Mouse (Mus musculus): ENCODE measurements around the gene Ddi2. TPM values are rescaled to one million over a fixed set of nuclear protein-coding genes. Genes with fewer than 3 reads are reported as not detected.
A peak's percentile ranks its signal among the peaks of the same experiment; 100 is the strongest.

Ddi2 gene
- polyA plus RNA-seq, 1 experiment from 2014 or later = 16.8 TPM

GRCm38 (mm10) chr4:141705331-141705730 is 17.9 kb downstream of the Ddi2 start:
- Histone ChIP-seq H3K27me3 (replicated peaks; ENCODE audit: insufficient read depth, low read length) (no peaks in the 10 kb centered on the region), H3K27ac (ENCODE audit: low read length) (no peak overlapping the region), H3K4me2 (replicated peaks; ENCODE audit: low read depth, low read length) (no peak overlapping the region), H3K9me3 (ENCODE audit: low read length) (no peaks in the 10 kb centered on the region), H3K4me3 (ENCODE audit: low read depth, low read length) (no peak overlapping the region), H3K9ac (replicated peaks; ENCODE audit: low read depth) (no peak overlapping the region), H3K36me3 (ENCODE audit: insufficient read depth, low read length) (peaks cover 60% of the 10 kb centered on the region), H3K4me1 (ENCODE audit: insufficient read depth, low read depth, low read length) (no peaks in the 10 kb centered on the region)
- TF ChIP-seq CTCF (IDR thresholded peaks at IDR 0.05) = no peak
- TF ChIP-seq EP300 (IDR thresholded peaks at IDR 0.05) = no peak
- WGBS = 80% methylated on average over 4 of the region's 4 CpGs
- ATAC-seq = peak; percentile 59
- peak; percentile 50 for DNase-seq (ENCODE audit: low spot score)

DNA sequence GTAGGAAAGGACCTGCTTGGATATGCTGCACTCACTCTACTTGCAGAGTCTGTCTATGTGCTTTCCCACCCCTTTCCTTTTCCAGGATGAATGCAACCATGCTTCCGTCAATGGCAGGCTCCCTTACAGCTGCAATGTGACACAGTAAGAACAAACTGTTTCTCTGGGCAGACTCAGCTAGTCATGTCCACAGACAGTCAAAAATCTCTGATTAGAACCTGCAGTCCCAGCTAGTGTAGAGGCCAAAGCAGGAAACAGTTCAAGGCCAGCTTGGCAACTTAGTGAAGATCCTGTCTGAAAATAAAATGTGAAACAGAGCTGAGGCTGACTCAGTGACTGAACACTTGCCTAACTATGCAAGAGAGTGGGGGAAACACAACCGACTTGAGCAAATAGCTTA is 18.6 kb downstream of the Ddi2 start:
- H3K36me3 ChIP-seq (ENCODE audit: insufficient read depth, low read length) = peaks cover 60% of the 10 kb centered on the region
- WGBS = 88% methylated on average over 2 of the region's 2 CpGs
- H3K9me3 ChIP-seq (ENCODE audit: low read length) = no peaks in the 10 kb centered on the region
- no peak overlapping the region for H3K27ac ChIP-seq (ENCODE audit: low read length)
- H3K4me1 ChIP-seq (ENCODE audit: insufficient read depth, low read depth, low read length) = no peaks in the 10 kb centered on the region
- no peak overlapping the region for H3K4me2 ChIP-seq (replicated peaks; ENCODE audit: low read depth, low read length)
- ATAC-seq = no peak
- no peak overlapping the region for H3K9ac ChIP-seq (replicated peaks; ENCODE audit: low read depth)
- H3K4me3 ChIP-seq (ENCODE audit: low read depth, low read length) = no peak overlapping the region
- H3K27me3 ChIP-seq (replicated peaks; ENCODE audit: insufficient read depth, low read length) = no peaks in the 10 kb centered on the region
- no peak for TF ChIP-seq EP300 (IDR thresholded peaks at IDR 0.05)
- no peak for TF ChIP-seq CTCF (IDR thresholded peaks at IDR 0.05)
- DNase-seq (ENCODE audit: low spot score) = no peak

DNA sequence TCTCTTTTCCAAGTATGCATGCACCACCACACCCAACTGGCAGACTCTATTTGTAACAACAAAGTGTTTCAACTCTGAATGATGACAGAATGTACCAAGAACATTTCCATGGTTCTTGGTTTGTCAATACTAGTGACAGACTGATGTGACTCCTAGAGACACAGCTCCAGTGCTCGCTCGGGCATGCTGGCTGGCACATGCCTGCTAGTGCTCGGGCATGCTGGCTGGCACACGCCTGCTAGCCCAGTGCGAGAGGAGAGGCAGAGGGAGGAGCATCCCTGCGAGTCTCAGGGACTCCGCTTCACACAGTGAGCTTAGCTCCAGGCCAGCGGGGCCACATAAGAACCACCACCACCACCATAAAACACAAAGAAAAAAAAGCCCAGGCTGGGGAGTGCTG is 28.5 kb downstream of the Ddi2 start:
- DNase-seq (ENCODE audit: low spot score) (no peak), ATAC-seq (no peak)
- Histone ChIP-seq H3K27ac (ENCODE audit: low read length) (no peak overlapping the region), H3K4me3 (ENCODE audit: low read depth, low read length) (no peak overlapping the region), H3K4me1 (ENCODE audit: insufficient read depth, low read depth, low read length) (no peaks in the 10 kb centered on the region), H3K9ac (replicated peaks; ENCODE audit: low read depth) (no peak overlapping the region), H3K27me3 (replicated peaks; ENCODE audit: insufficient read depth, low read length) (no peaks in the 10 kb centered on the region), H3K4me2 (replicated peaks; ENCODE audit: low read depth, low read length) (no peak overlapping the region), H3K9me3 (ENCODE audit: low read length) (no peaks in the 10 kb centered on the region), H3K36me3 (ENCODE audit: insufficient read depth, low read length) (peaks cover 57% of the 10 kb centered on the region; the same call in 1 of the 2 replicates)
- TF ChIP-seq EP300 (IDR thresholded peaks at IDR 0.05) = no peak
- TF ChIP-seq CTCF (IDR thresholded peaks at IDR 0.05) = no peak
- 96% methylated on average over 8 of the region's 8 CpGs for WGBS

- WGBS = 84% methylated on average over 8 of the region's 8 CpGs
- Histone ChIP-seq H3K27me3 (replicated peaks; ENCODE audit: insufficient read depth, low read length) (no peaks in the 10 kb centered on the region), H3K27ac (ENCODE audit: low read length) (no peak overlapping the region), H3K36me3 (ENCODE audit: insufficient read depth, low read length) (peaks cover 54% of the 10 kb centered on the region; the same call in 1 of the 2 replicates), H3K9me3 (ENCODE audit: low read length) (no peaks in the 10 kb centered on the region), H3K9ac (replicated peaks; ENCODE audit: low read depth) (no peak overlapping the region), H3K4me1 (ENCODE audit: insufficient read depth, low read depth, low read length) (no peaks in the 10 kb centered on the region), H3K4me2 (replicated peaks; ENCODE audit: low read depth, low read length) (no peak overlapping the region), H3K4me3 (ENCODE audit: low read depth, low read length) (no peak overlapping the region)
- no peak for DNase-seq (ENCODE audit: low spot score)
- TF ChIP-seq CTCF (IDR thresholded peaks at IDR 0.05) = no peak
- TF ChIP-seq EP300 (IDR thresholded peaks at IDR 0.05) = no peak
- no peak for ATAC-seq
Measured at GRCm38 (mm10) chr4:141688505-141688904, 34.7 kb downstream of the Ddi2 start.

- no peaks in the 10 kb centered on the region for H3K9me3 ChIP-seq (ENCODE audit: low read length)
- H3K4me1 ChIP-seq (ENCODE audit: insufficient read depth, low read depth, low read length) = peaks cover 5% of the 10 kb centered on the region; the same call in 1 of the 2 replicates
- no peak overlapping the region for H3K27ac ChIP-seq (ENCODE audit: low read length)
- ATAC-seq (no peak), DNase-seq (ENCODE audit: low spot score) (no peak)
- peaks cover 38% of the 10 kb centered on the region; the same call in 1 of the 2 replicates for H3K36me3 ChIP-seq (ENCODE audit: insufficient read depth, low read length)
- no peak overlapping the region for H3K4me3 ChIP-seq (ENCODE audit: low read depth, low read length)
- no peak overlapping the region for H3K4me2 ChIP-seq (replicated peaks; ENCODE audit: low read depth, low read length)
- no peaks in the 10 kb centered on the region for H3K27me3 ChIP-seq (replicated peaks; ENCODE audit: insufficient read depth, low read length)
- 74% methylated on average over 8 of the region's 8 CpGs for WGBS
- TF ChIP-seq EP300 (IDR thresholded peaks at IDR 0.05) = no peak
- no peak for TF ChIP-seq CTCF (IDR thresholded peaks at IDR 0.05)
- H3K9ac ChIP-seq (replicated peaks; ENCODE audit: low read depth) = no peak overlapping the region
Measured at GRCm38 (mm10) chr4:141686525-141686924, 36.7 kb downstream of the Ddi2 start.

DNA sequence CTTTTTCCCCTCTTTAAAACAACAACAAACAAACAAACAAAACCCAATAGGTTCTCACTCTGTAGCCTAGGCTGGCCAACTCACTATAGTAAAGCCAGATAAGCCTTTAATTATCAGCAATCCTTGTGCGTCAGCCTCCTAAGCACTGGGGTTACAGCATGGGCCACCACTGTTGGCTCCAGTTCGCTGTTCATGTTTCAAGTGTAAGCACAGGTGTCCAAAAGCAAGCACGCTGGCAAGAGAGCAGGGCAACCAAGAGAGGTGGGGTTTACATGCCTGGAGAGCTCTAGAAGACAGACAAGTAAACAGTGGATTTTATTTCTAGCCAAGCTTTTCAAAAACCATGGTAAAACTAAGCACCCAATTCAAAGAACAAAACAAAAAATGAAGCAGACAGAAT is 37.1 kb downstream of the Ddi2 start:
- Histone ChIP-seq H3K27ac (ENCODE audit: low read length) (no peak overlapping the region), H3K4me2 (replicated peaks; ENCODE audit: low read depth, low read length) (no peak overlapping the region), H3K4me3 (ENCODE audit: low read depth, low read length) (no peak overlapping the region), H3K36me3 (ENCODE audit: insufficient read depth, low read length) (peaks cover 34% of the 10 kb centered on the region; the same call in 1 of the 2 replicates), H3K4me1 (ENCODE audit: insufficient read depth, low read depth, low read length) (peaks cover 5% of the 10 kb centered on the region; the same call in 1 of the 2 replicates), H3K9me3 (ENCODE audit: low read length) (no peaks in the 10 kb centered on the region), H3K9ac (replicated peaks; ENCODE audit: low read depth) (no peak overlapping the region), H3K27me3 (replicated peaks; ENCODE audit: insufficient read depth, low read length) (no peaks in the 10 kb centered on the region)
- TF ChIP-seq CTCF (IDR thresholded peaks at IDR 0.05) (no peak), EP300 (IDR thresholded peaks at IDR 0.05) (no peak)
- 51% methylated on average over 3 of the region's 3 CpGs for WGBS
- ATAC-seq (peak; percentile 68), DNase-seq (ENCODE audit: low spot score) (peak; percentile 70)

- no peaks in the 10 kb centered on the region for H3K9me3 ChIP-seq (ENCODE audit: low read length)
- ATAC-seq (no peak), DNase-seq (ENCODE audit: low spot score) (no peak)
- no peak for TF ChIP-seq EP300 (IDR thresholded peaks at IDR 0.05)
- no peak for TF ChIP-seq CTCF (IDR thresholded peaks at IDR 0.05)
- H3K4me3 ChIP-seq (ENCODE audit: low read depth, low read length) = no peak within 1 kb of the TSS
- H3K9ac ChIP-seq (replicated peaks; ENCODE audit: low read depth) = no peak within 1 kb of the TSS
- WGBS = 91% methylated on average over 6 of the region's 6 CpGs
- H3K27me3 ChIP-seq (replicated peaks; ENCODE audit: insufficient read depth, low read length) = no peaks in the 10 kb centered on the region
- no peak within 1 kb of the TSS for H3K27ac ChIP-seq (ENCODE audit: low read length)
- H3K4me2 ChIP-seq (replicated peaks; ENCODE audit: low read depth, low read length) = no peak within 1 kb of the TSS
- H3K4me1 ChIP-seq (ENCODE audit: insufficient read depth, low read depth, low read length) = peaks cover 5% of the 10 kb centered on the region; the same call in 1 of the 2 replicates
- H3K36me3 ChIP-seq (ENCODE audit: insufficient read depth, low read length) = peaks cover 30% of the 10 kb centered on the region; the same call in 1 of the 2 replicates
Measured at GRCm38 (mm10) chr4:141685499-141685898, 37.7 kb downstream of the Ddi2 start, which contains the start of gene Rsc1a1. Gene Rsc1a1, minus strand, starts transcription at chr4:141685599.

All from lung, postnatal 0 days (tissue).